Mouse (Mus musculus): ENCODE results near the gene Defb43.

The Defb43 gene

GRCm38 (mm10) chr14:63066630-63067310 is 55.2 kb downstream of the Defb43 start:
- DNase-seq (ENCODE audit: low read depth, low spot score), result peak; percentile 81
